Mouse (Mus musculus) liver, adult 2 months (tissue): Measurements from ENCODE around the gene Sumo1.

ENCODE experiments used
- CTCF ChIP-seq: fragments of 200-500 bp; IDR thresholded peaks from 2 replicates; pipeline ENCODE4 v1.5.1; 2011; ENCODE audit warnings: low read depth, low read length, control low read depth
- POLR2A ChIP-seq: fragments of 200-500 bp; IDR thresholded peaks from 2 replicates; pipeline ENCODE4 v1.6.1; 2011; ENCODE audit warnings: low read length, control low read depth; ENCODE audit not compliant: insufficient read depth; ENCODE audit errors: extremely low read depth

DNA sequence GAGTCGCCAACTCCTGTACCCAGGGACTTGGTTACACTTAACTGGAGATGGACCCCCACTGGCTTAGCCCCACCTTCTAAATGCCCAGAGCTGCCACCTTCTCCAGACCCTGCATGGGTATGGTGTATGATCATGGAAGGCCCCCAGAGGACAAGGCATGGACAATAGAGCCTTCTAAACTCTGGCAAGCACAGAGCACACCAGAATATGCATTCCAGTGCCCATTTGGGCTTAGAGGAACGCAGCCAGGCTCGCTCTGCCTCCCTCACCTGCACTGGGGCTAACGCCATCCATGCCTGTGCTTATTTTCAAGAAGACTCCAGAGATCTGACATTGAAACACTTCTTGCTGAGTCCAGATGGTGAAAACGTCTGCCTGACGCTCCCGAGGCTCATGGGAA is 104.4 kb downstream of the Sumo1 start:
- TF ChIP-seq CTCF (no peak), POLR2A (no peak)
